Mouse (Mus musculus) right cerebral cortex, postnatal 4 days (tissue): ENCODE measurements around the gene Nup98.

Experiments used
- DNase-seq: peaks from one replicate; pipeline ENCODE4 v3.0.0-alpha.2; 2022

The Nup98 gene

GRCm38 (mm10) chr7:102209756-102210721 lies at the start of gene Nup98, which contains the start of gene Pgap2:
Gene Nup98 (minus strand): TSS chr7:102210176.
Gene Pgap2 (plus strand): TSS chr7:102210208.
- DNase-seq, result peak; percentile 99

GRCm38 (mm10) chr7:102258753-102259152 lies 48.8 kb upstream of the Nup98 start:
- no peak for DNase-seq

- DNase-seq, result peak; percentile 82
Measured at GRCm38 (mm10) chr7:102258189-102258588, 48.2 kb upstream of the Nup98 start.

- no peak for DNase-seq
Measured at GRCm38 (mm10) chr7:102256636-102257035, 46.7 kb upstream of the Nup98 start.

GRCm38 (mm10) chr7:102255954-102256353 lies 46.0 kb upstream of the Nup98 start, which contains the start of gene Rhog:
Gene Rhog (minus strand): TSS chr7:102256054.
- DNase-seq, result no peak

GRCm38 (mm10) chr7:102253631-102254030 lies 43.7 kb upstream of the Nup98 start:
- DNase-seq, result no peak

GRCm38 (mm10) chr7:102250631-102251214 lies 40.7 kb upstream of the Nup98 start:
- DNase-seq, result peak; percentile 83

- peak; percentile 57 for DNase-seq
Measured at GRCm38 (mm10) chr7:102249896-102250630, 40.1 kb upstream of the Nup98 start.

- no peak for DNase-seq
Measured at GRCm38 (mm10) chr7:102249531-102249895, 39.5 kb upstream of the Nup98 start.

GRCm38 (mm10) chr7:102248691-102249404 lies 38.9 kb upstream of the Nup98 start:
- DNase-seq, result no peak

- no peak for DNase-seq
Measured at GRCm38 (mm10) chr7:102246956-102247797, 37.2 kb upstream of the Nup98 start.

GRCm38 (mm10) chr7:102246265-102246664 lies 36.3 kb upstream of the Nup98 start:
- DNase-seq, result no peak

GRCm38 (mm10) chr7:102245775-102246174 lies 35.8 kb upstream of the Nup98 start:
- no peak for DNase-seq

GRCm38 (mm10) chr7:102244782-102245535 lies 35.0 kb upstream of the Nup98 start:
- no peak for DNase-seq

GRCm38 (mm10) chr7:102243870-102244269 lies 33.9 kb upstream of the Nup98 start:
- no peak for DNase-seq

GRCm38 (mm10) chr7:102242917-102243316 lies 32.9 kb upstream of the Nup98 start:
- no peak for DNase-seq

GRCm38 (mm10) chr7:102242371-102242770 lies 32.4 kb upstream of the Nup98 start:
- no peak for DNase-seq

GRCm38 (mm10) chr7:102239591-102239990 lies 29.6 kb upstream of the Nup98 start:
- no peak for DNase-seq

GRCm38 (mm10) chr7:102238686-102239286 lies 28.8 kb upstream of the Nup98 start:
- no peak for DNase-seq

GRCm38 (mm10) chr7:102233059-102233458 lies 23.1 kb upstream of the Nup98 start:
- DNase-seq, result no peak
